ENCODE assay signal across 10 mouse cellular contexts in genomic region chr12:11348423-11348822, GRCm38 (mm10).
DNase-seq lines count a peak whose midpoint lies in the region; ATAC-seq lines count a peak whose summit lies in the region.
"Had no signal": no experiment of that assay in that cellular context is flagged by ENCODE, and none has a peak within 500 bp of the region (broad histone marks: within the 10 kb centered on the region; RNA-seq: fewer than 3 reads in every experiment).

No protein-coding gene starts in this region.

- peak; percentile 91 for ATAC-seq in frontal cortex, adult (ENCODE audit: low TSS enrichment)
- ATAC-seq in CD4-positive, CD25-positive, alpha-beta regulatory T cell, adult 4 months, result no peak

- DNase-seq in layer of hippocampus, adult 18-20 months (ENCODE audit: low spot score in 2 of 2), result peak; percentile 43 to 60
- DNase-seq in layer of hippocampus, postnatal 25 days (ENCODE audit: extremely low spot score in 1 of 2, low spot score in 1 of 2), result no peak
- peak; percentile 67 to 81 for DNase-seq in left cerebral cortex, adult 18-20 months (ENCODE audit: low spot score in 2 of 2)
- DNase-seq in right cerebral cortex, postnatal 14 days, result peak; percentile 58
- no peak for DNase-seq in urinary bladder, adult 18-20 months (ENCODE audit: low spot score in 2 of 2)
- DNase-seq: cerebellum, adult 9-11 months; lung, adult 18-20 months; thymus, adult 2 months had no signal

Comparison
In these comparisons a context has a peak if more than half of its experiments do, and no peak if none do; other contexts are left out.
1. DNase-seq: peak in layer of hippocampus, adult 18-20 months (2 of 2), left cerebral cortex, adult 18-20 months (2 of 2) and right cerebral cortex, postnatal 14 days (single experiment); none in layer of hippocampus, postnatal 25 days (0 of 2) and urinary bladder, adult 18-20 months (0 of 2).